Mouse (Mus musculus): ENCODE data around the gene Axdnd1. TPM values are rescaled to one million over a fixed set of nuclear protein-coding genes. Genes with fewer than 3 reads are reported as not detected.
"Not testable (repeated sequence)": the region's sequence is repeated elsewhere in the genome, so short reads cannot be mapped to it uniquely, and the experiment has no call there.

Axdnd1 gene
- polyA plus RNA-seq, 1 experiment from 2014 or later = 0.19 TPM

- in situ Hi-C loops (cut with MboI; ENCODE audit: low pct_unique_long_range_greater_than_20kb) = no loop called here
- ChIA-PET CTCF (no interaction called here), POLR2A (no interaction called here)
- DNase-seq (ENCODE audit: low read depth, low spot score) (no peak), ATAC-seq (no peak)
- no peaks in the 10 kb centered on the region for H3K27me3 ChIP-seq
- TF ChIP-seq CTCF (IDR thresholded peaks at IDR 0.05) = no peak
Measured at GRCm38 (mm10) chr1:156403251-156403650, 17.7 kb downstream of the Axdnd1 start.

- H3K27me3 ChIP-seq = no peaks in the 10 kb centered on the region
- no peak for ATAC-seq
- ChIA-PET CTCF (no interaction called here), POLR2A (no interaction called here)
- DNase-seq (ENCODE audit: low read depth, low spot score) = no peak
- TF ChIP-seq CTCF (IDR thresholded peaks at IDR 0.05) = no peak
- in situ Hi-C loops (cut with MboI; ENCODE audit: low pct_unique_long_range_greater_than_20kb) = no loop called here
Measured at GRCm38 (mm10) chr1:156402491-156402890, 18.5 kb downstream of the Axdnd1 start.

GRCm38 (mm10) chr1:156400159-156400558 is 20.8 kb downstream of the Axdnd1 start:
- in situ Hi-C loops (cut with MboI; ENCODE audit: low pct_unique_long_range_greater_than_20kb); CTCF ChIA-PET; ATAC-seq; DNase-seq (ENCODE audit: low read depth, low spot score); H3K27me3 ChIP-seq; POLR2A ChIA-PET: not testable (repeated sequence)

GRCm38 (mm10) chr1:156393148-156393547 is 27.8 kb downstream of the Axdnd1 start:
- H3K27me3 ChIP-seq = no peaks in the 10 kb centered on the region
- ATAC-seq = no peak
- in situ Hi-C loops (cut with MboI; ENCODE audit: low pct_unique_long_range_greater_than_20kb) = no loop called here
- POLR2A ChIA-PET = no interaction called here
- no peak for DNase-seq (ENCODE audit: low read depth, low spot score)
- no peak for TF ChIP-seq CTCF (IDR thresholded peaks at IDR 0.05)
- CTCF ChIA-PET = no interaction called here

GRCm38 (mm10) chr1:156386880-156387279 is 34.1 kb downstream of the Axdnd1 start:
- no peak for TF ChIP-seq CTCF (IDR thresholded peaks at IDR 0.05)
- peaks cover 17% of the 10 kb centered on the region for H3K27me3 ChIP-seq
- DNase-seq (ENCODE audit: low read depth, low spot score) (no peak), ATAC-seq (no peak)
- POLR2A ChIA-PET = no interaction called here
- in situ Hi-C loops (cut with MboI; ENCODE audit: low pct_unique_long_range_greater_than_20kb) = no loop called here
- CTCF ChIA-PET = no interaction called here

GRCm38 (mm10) chr1:156386232-156386631 is 34.7 kb downstream of the Axdnd1 start:
- in situ Hi-C loops (cut with MboI; ENCODE audit: low pct_unique_long_range_greater_than_20kb) = no loop called here
- CTCF ChIA-PET = no interaction called here
- peaks cover 17% of the 10 kb centered on the region for H3K27me3 ChIP-seq
- POLR2A ChIA-PET = no interaction called here
- no peak for DNase-seq (ENCODE audit: low read depth, low spot score)
- TF ChIP-seq CTCF (IDR thresholded peaks at IDR 0.05) = no peak
- no peak for ATAC-seq

- peaks cover 11% of the 10 kb centered on the region for H3K27me3 ChIP-seq
- ChIA-PET CTCF (no interaction called here), POLR2A (no interaction called here)
- DNase-seq (ENCODE audit: low read depth, low spot score) (no peak), ATAC-seq (no peak)
- peak; percentile 27 for TF ChIP-seq CTCF (IDR thresholded peaks at IDR 0.05)
- in situ Hi-C loops (cut with MboI; ENCODE audit: low pct_unique_long_range_greater_than_20kb) = no loop called here
Measured at GRCm38 (mm10) chr1:156381217-156381616, 39.7 kb downstream of the Axdnd1 start.

- H3K27me3 ChIP-seq = peaks cover 3% of the 10 kb centered on the region
- POLR2A ChIA-PET = no interaction called here
- DNase-seq (ENCODE audit: low read depth, low spot score) = no peak
- TF ChIP-seq CTCF (IDR thresholded peaks at IDR 0.05) = no peak
- in situ Hi-C loops (cut with MboI; ENCODE audit: low pct_unique_long_range_greater_than_20kb) = no loop called here
- no peak for ATAC-seq
- CTCF ChIA-PET = no interaction called here
Measured at GRCm38 (mm10) chr1:156365740-156366139, 55.2 kb downstream of the Axdnd1 start, which contains the start of gene Gm2000. Gene Gm2000 (plus strand): TSS chr1:156366040.

GRCm38 (mm10) chr1:156352466-156352865 is 68.5 kb downstream of the Axdnd1 start:
- POLR2A ChIA-PET = no interaction called here

GRCm38 (mm10) chr1:156350441-156350840 is 70.5 kb downstream of the Axdnd1 start:
- DNase-seq (ENCODE audit: low read depth, low spot score) = no peak
- TF ChIP-seq CTCF (IDR thresholded peaks at IDR 0.05) = no peak
- H3K27me3 ChIP-seq = no peaks in the 10 kb centered on the region
- CTCF ChIA-PET = no interaction called here
- POLR2A ChIA-PET = no interaction called here
- in situ Hi-C loops (cut with MboI; ENCODE audit: low pct_unique_long_range_greater_than_20kb) = no loop called here
- ATAC-seq = no peak

More at GRCm38 (mm10) chr1:156352466-156352865, 68.5 kb downstream of the Axdnd1 start:
- in situ Hi-C loops (cut with MboI; ENCODE audit: low pct_unique_long_range_greater_than_20kb) = no loop called here
- DNase-seq (ENCODE audit: low read depth, low spot score) = no peak
- no peaks in the 10 kb centered on the region for H3K27me3 ChIP-seq
- CTCF ChIA-PET = no interaction called here
- no peak for TF ChIP-seq CTCF (IDR thresholded peaks at IDR 0.05)
- ATAC-seq = no peak

GRCm38 (mm10) chr1:156349031-156349430 is 71.9 kb downstream of the Axdnd1 start:
- TF ChIP-seq CTCF (IDR thresholded peaks at IDR 0.05) = no peak
- ChIA-PET CTCF (interaction anchor here (1.2 kb wide), 1 partner anchor 45 kb away, joined by 4 read pairs; no protein-coding TSS in a partner anchor), POLR2A (no interaction called here)
- ATAC-seq = no peak
- in situ Hi-C loops (cut with MboI; ENCODE audit: low pct_unique_long_range_greater_than_20kb) = no loop called here
- no peak for DNase-seq (ENCODE audit: low read depth, low spot score)
- H3K27me3 ChIP-seq = no peaks in the 10 kb centered on the region

GRCm38 (mm10) chr1:156345633-156346032 is 75.3 kb downstream of the Axdnd1 start:
- ChIA-PET CTCF (no interaction called here), POLR2A (no interaction called here)
- ATAC-seq (no peak), DNase-seq (ENCODE audit: low read depth, low spot score) (no peak)
- no peaks in the 10 kb centered on the region for H3K27me3 ChIP-seq
- no peak for TF ChIP-seq CTCF (IDR thresholded peaks at IDR 0.05)
- in situ Hi-C loops (cut with MboI; ENCODE audit: low pct_unique_long_range_greater_than_20kb) = no loop called here

All from Patski (cell line).